Mouse (Mus musculus) erythroblast, embryonic 14.5 days (primary cell): Measurements from ENCODE around the gene Vmn1r203. TPM values are rescaled to one million over a fixed set of nuclear protein-coding genes. Genes with fewer than 3 reads are reported as not detected.
"Not testable (repeated sequence)": the region's sequence is repeated elsewhere in the genome, so short reads cannot be mapped to it uniquely, and the experiment has no call there.

Experiments
- H3K27me3 ChIP-seq: 2 replicates; pipeline ENCODE4 v1.6.1; 2012; ENCODE audit warnings: inconsistent platforms; ENCODE audit not compliant: control insufficient read depth
- H3K36me3 ChIP-seq: 2 replicates; pipeline ENCODE4 v1.6.1; 2012; ENCODE audit warnings: mild to moderate bottlenecking, inconsistent platforms; ENCODE audit not compliant: control insufficient read depth
- H3K4me1 ChIP-seq: 2 replicates; pipeline ENCODE4 v1.6.1; 2012; ENCODE audit warnings: inconsistent platforms; ENCODE audit not compliant: control insufficient read depth
- H3K4me3 ChIP-seq: replicated peaks from 2 replicates; pipeline ENCODE3; 2012; ENCODE audit warnings: moderate library complexity, mild to moderate bottlenecking, inconsistent platforms
- H3K9me3 ChIP-seq: 2 replicates; pipeline ENCODE4 v1.6.1; 2012; ENCODE audit warnings: low read length, inconsistent platforms, mixed read lengths; ENCODE audit not compliant: control insufficient read depth
- GATA1 ChIP-seq: IDR thresholded peaks from 2 replicates; pipeline ENCODE4 v1.6.1; 2012; ENCODE audit warnings: low read length, inconsistent platforms, mixed read lengths
- TAL1 ChIP-seq: IDR thresholded peaks from 3 replicates; pipeline ENCODE4 v1.6.1; 2012; ENCODE audit warnings: low read length, inconsistent platforms, mixed read lengths
- polyA plus RNA-seq: library from polyadenylated mRNA; stranded (reverse); fragments of >175 nt; gene quantifications from 2 replicates; pipeline ENCODE4 v1.2.3, GENCODE M21; 2012

Gene Vmn1r203
- not detected in 2 replicates for polyA plus RNA-seq

GRCm38 (mm10) chr13:22517814-22518213 is at the start of gene Vmn1r203:
Gene Vmn1r203, plus strand, starts transcription at chr13:22518114.
- TF ChIP-seq TAL1 (no peak), GATA1 (no peak)
- H3K4me1 ChIP-seq = no peaks in the 10 kb centered on the region
- H3K9me3 ChIP-seq = no peaks in the 10 kb centered on the region
- H3K27me3 ChIP-seq = no peaks in the 10 kb centered on the region
- no peaks in the 10 kb centered on the region for H3K36me3 ChIP-seq
- no peak within 1 kb of the TSS for H3K4me3 ChIP-seq

GRCm38 (mm10) chr13:22471623-22472022 is 46.3 kb upstream of the Vmn1r203 start, which contains the start of gene Vmn1r201:
Gene Vmn1r201, plus strand, starts transcription at chr13:22471923.
- no peaks in the 10 kb centered on the region for H3K4me1 ChIP-seq
- H3K36me3 ChIP-seq = no peaks in the 10 kb centered on the region
- TF ChIP-seq TAL1 = no peak
- TF ChIP-seq GATA1 = no peak
- no peak within 1 kb of the TSS for H3K4me3 ChIP-seq
- H3K9me3 ChIP-seq = peaks cover 2% of the 10 kb centered on the region; the same call in 1 of the 2 replicates
- no peaks in the 10 kb centered on the region for H3K27me3 ChIP-seq

GRCm38 (mm10) chr13:22502431-22502830 is 15.5 kb upstream of the Vmn1r203 start:
- Histone ChIP-seq H3K27me3 (no peaks in the 10 kb centered on the region), H3K4me1 (no peaks in the 10 kb centered on the region), H3K9me3 (no peaks in the 10 kb centered on the region), H3K36me3 (no peaks in the 10 kb centered on the region), H3K4me3 (no peak overlapping the region)
- TF ChIP-seq TAL1 = no peak
- TF ChIP-seq GATA1 = no peak

GRCm38 (mm10) chr13:22505281-22505680 is 12.6 kb upstream of the Vmn1r203 start, which contains the start of gene Vmn1r202:
Gene Vmn1r202, minus strand, starts transcription at chr13:22505381.
- H3K4me3 ChIP-seq = no peak within 1 kb of the TSS
- no peaks in the 10 kb centered on the region for H3K36me3 ChIP-seq
- H3K9me3 ChIP-seq = no peaks in the 10 kb centered on the region
- TF ChIP-seq GATA1 (no peak), TAL1 (no peak)
- no peaks in the 10 kb centered on the region for H3K4me1 ChIP-seq
- no peaks in the 10 kb centered on the region for H3K27me3 ChIP-seq

GRCm38 (mm10) chr13:22552898-22553297 is 35.0 kb downstream of the Vmn1r203 start, which contains the start of gene Vmn1r204:
Gene Vmn1r204, plus strand, starts transcription at chr13:22553198.
- H3K4me1 ChIP-seq, H3K27me3 ChIP-seq, H3K9me3 ChIP-seq, H3K4me3 ChIP-seq, H3K36me3 ChIP-seq: not testable (repeated sequence)

GRCm38 (mm10) chr13:22574911-22575310 is 57.0 kb downstream of the Vmn1r203 start:
- not testable (repeated sequence) for H3K4me1 ChIP-seq, H3K4me3 ChIP-seq

More at GRCm38 (mm10) chr13:22574911-22575310, 57.0 kb downstream of the Vmn1r203 start:
- H3K9me3 ChIP-seq, H3K36me3 ChIP-seq, H3K27me3 ChIP-seq: not testable (repeated sequence)

Other genes with a start within 250 kb of the Vmn1r203 start
- gene Vmn1r195, start 247.6 kb upstream of the Vmn1r203 start, polyA plus RNA-seq = not detected in 2 replicates
- gene Vmn1r196, start 228.2 kb upstream of the Vmn1r203 start, polyA plus RNA-seq = not detected in 2 replicates
- gene Vmn1r197, start 193.5 kb upstream of the Vmn1r203 start, polyA plus RNA-seq = not detected in 2 replicates
- 0.01 TPM in 1 of 2 replicates, not detected in the other for gene Vmn1r198, start 167.8 kb upstream of the Vmn1r203 start, polyA plus RNA-seq
- not detected in 2 replicates for gene Vmn1r199, start 138.3 kb upstream of the Vmn1r203 start, polyA plus RNA-seq
- gene Vmn1r200, start 127.7 kb upstream of the Vmn1r203 start, polyA plus RNA-seq = not detected in 2 replicates
- not detected in 2 replicates for gene Vmn1r201, start 46.2 kb upstream of the Vmn1r203 start, polyA plus RNA-seq
- gene Vmn1r202, start 12.7 kb upstream of the Vmn1r203 start, polyA plus RNA-seq = not detected in 2 replicates
- gene Vmn1r204, start 35.1 kb downstream of the Vmn1r203 start, polyA plus RNA-seq = not detected in 2 replicates
- gene Vmn1r205, start 74.9 kb downstream of the Vmn1r203 start, polyA plus RNA-seq = not detected in 2 replicates
- gene Vmn1r206, start 106.1 kb downstream of the Vmn1r203 start, polyA plus RNA-seq = not detected in 2 replicates
- gene Vmn1r207-ps, start 211.5 kb downstream of the Vmn1r203 start, polyA plus RNA-seq = not detected in 2 replicates